Mouse (Mus musculus) brown adipose tissue, adult 24 weeks (tissue): ENCODE data around the gene Taf1b. TPM values are rescaled to one million over a fixed set of nuclear protein-coding genes. Genes with fewer than 3 reads are reported as not detected.

Experiments
- polyA plus RNA-seq: library from polyadenylated mRNA; stranded (reverse); fragments of >200 nt; gene quantifications from 2 replicates; pipeline ENCODE4 v1.2.4, GENCODE M21; 2012; ENCODE audit not compliant: missing spikeins, insufficient read depth, insufficient read length

Gene Taf1b
- polyA plus RNA-seq, 1 experiment, result 8.0 TPM

Other genes with a start within 250 kb of the Taf1b start
- gene Grhl1, start 73.9 kb downstream of the Taf1b start, polyA plus RNA-seq, result 0.67 and 0.99 TPM in 2 replicates
- 6.0 and 7.7 TPM in 2 replicates for gene Klf11, start 152.9 kb downstream of the Taf1b start, polyA plus RNA-seq
- gene Cys1, start 183.5 kb downstream of the Taf1b start, polyA plus RNA-seq, result 1.6 and 2.7 TPM in 2 replicates
- 0.63 TPM in 2 replicates for gene Rrm2, start 209.9 kb downstream of the Taf1b start, polyA plus RNA-seq